Mouse (Mus musculus) embryonic fibroblast, embryonic 13.5 days (primary cell): ENCODE results near the gene Zfp568. TPM values are rescaled to one million over a fixed set of nuclear protein-coding genes. Genes with fewer than 3 reads are reported as not detected.

Experiments
- H3K27ac ChIP-seq: 2 replicates; pipeline ENCODE4 v1.5.1; 2012; ENCODE audit warnings: low read length, control low read depth, inconsistent platforms; ENCODE audit not compliant: insufficient read depth
- H3K4me1 ChIP-seq: 2 replicates; pipeline ENCODE4 v1.6.1; 2011; ENCODE audit warnings: low read length; ENCODE audit not compliant: control insufficient read depth, insufficient read depth
- H3K4me3 ChIP-seq: 2 replicates; pipeline ENCODE4 v1.5.1; 2011; ENCODE audit warnings: mild to moderate bottlenecking, control low read depth, low read length; ENCODE audit not compliant: insufficient read depth
- CTCF ChIP-seq: IDR thresholded peaks from 2 replicates; pipeline ENCODE4 v1.5.1; 2011; ENCODE audit warnings: mild to moderate bottlenecking, control low read depth, low read length, moderate library complexity, borderline replicate concordance; ENCODE audit not compliant: insufficient read depth
- POLR2A ChIP-seq: IDR thresholded peaks from 2 replicates; pipeline ENCODE4 v1.6.1; 2011; ENCODE audit warnings: low read depth, mild to moderate bottlenecking, control low read depth, low read length, moderate library complexity
- polyA plus RNA-seq: library from polyadenylated mRNA; stranded (reverse); fragments of >200 nt; gene quantifications from 2 replicates; pipeline ENCODE4 v1.2.4, GENCODE M21; 2011; ENCODE audit warnings: low read depth; ENCODE audit not compliant: missing spikeins, insufficient read length

Gene Zfp568
- 17.4 and 21.7 TPM in 2 replicates for polyA plus RNA-seq

DNA sequence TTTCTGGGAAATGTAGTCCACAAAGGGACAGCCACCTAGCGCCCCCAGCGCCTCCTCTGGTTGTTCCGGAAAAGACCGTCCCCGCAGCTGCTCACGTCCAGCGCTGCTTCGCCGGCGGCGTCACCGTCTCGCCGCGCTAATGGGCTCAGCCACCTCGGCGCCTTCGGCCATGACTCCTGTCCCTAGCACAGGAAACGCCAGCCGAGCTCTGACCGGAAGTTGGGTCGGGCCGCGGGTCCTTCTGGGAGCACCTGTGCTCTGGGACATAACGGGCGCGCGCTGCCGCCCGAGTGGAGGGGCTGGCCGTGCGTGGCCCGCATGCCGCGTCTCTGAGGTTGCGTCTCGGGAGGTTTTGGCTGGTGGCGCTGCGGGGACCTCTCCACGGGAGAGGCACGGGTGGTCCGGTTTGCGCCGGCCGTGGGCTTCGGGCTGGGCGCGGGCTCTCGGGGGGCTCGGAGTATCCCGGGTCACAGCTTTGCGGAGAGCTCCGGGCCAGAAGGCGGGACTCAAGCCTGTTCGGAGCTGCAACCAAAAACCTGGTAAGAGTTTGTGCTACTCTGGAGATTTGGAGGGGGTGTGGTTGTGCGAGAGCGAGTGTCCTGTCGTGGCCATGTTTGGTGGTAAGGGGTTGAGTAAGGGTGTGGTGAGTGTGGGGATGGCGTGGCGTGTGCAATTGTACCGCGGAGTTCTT, at the start of gene Zfp568:
Gene Zfp568, plus strand, starts transcription at position 266 of the 691 bp plus-strand sequence.
- peak; percentile 26; the same call in 1 of the 2 replicates for TF ChIP-seq CTCF
- TF ChIP-seq POLR2A: peak; percentile 96
- H3K4me1 ChIP-seq: peaks cover 16% of the 10 kb centered on the region
- peak within 1 kb of the TSS; percentile 95 for H3K27ac ChIP-seq
- H3K4me3 ChIP-seq: peak within 1 kb of the TSS; percentile 94

GRCm38 (mm10) chr7:29938856-29939255, 44.9 kb upstream of the Zfp568 start:
- no peak for TF ChIP-seq POLR2A
- TF ChIP-seq CTCF: no peak
- Histone ChIP-seq H3K4me1 (no peaks in the 10 kb centered on the region), H3K4me3 (no peak overlapping the region), H3K27ac (no peak overlapping the region)

- Histone ChIP-seq H3K4me1 (no peaks in the 10 kb centered on the region), H3K27ac (no peak overlapping the region), H3K4me3 (no peak overlapping the region)
- TF ChIP-seq POLR2A: no peak
- no peak for TF ChIP-seq CTCF
Measured at GRCm38 (mm10) chr7:29941027-29941426, 42.7 kb upstream of the Zfp568 start.

- Histone ChIP-seq H3K27ac (no peak overlapping the region), H3K4me3 (no peak overlapping the region), H3K4me1 (no peaks in the 10 kb centered on the region)
- TF ChIP-seq POLR2A (no peak), CTCF (no peak)
Measured at GRCm38 (mm10) chr7:29942740-29943139, 41.0 kb upstream of the Zfp568 start.

DNA sequence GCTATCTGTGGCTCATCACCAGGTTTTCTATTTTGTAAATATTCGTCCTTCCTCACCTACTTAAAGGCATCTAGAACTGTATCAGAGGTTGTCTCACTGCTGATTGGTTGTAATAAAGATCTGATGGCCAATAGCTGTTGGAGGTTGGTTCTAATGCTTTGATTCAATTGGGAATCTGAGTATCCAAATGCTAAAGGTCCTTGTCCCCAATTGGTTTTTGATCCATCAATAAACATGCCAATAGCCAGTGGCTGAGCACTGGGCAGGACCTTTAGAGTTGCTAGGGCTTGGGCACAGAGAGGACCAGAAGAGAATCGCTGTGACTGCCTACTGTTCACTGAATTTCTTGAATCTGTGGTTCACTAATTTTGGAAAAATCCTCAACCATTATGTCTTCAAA, 40.0 kb upstream of the Zfp568 start:
- H3K4me1 ChIP-seq: no peaks in the 10 kb centered on the region
- TF ChIP-seq CTCF: no peak
- no peak for TF ChIP-seq POLR2A

GRCm38 (mm10) chr7:29944201-29944600, 39.6 kb upstream of the Zfp568 start:
- no peak overlapping the region for H3K27ac ChIP-seq
- TF ChIP-seq CTCF: no peak
- TF ChIP-seq POLR2A: no peak
- H3K4me3 ChIP-seq: no peak overlapping the region
- no peaks in the 10 kb centered on the region for H3K4me1 ChIP-seq

More for the DNA sequence above, 40.0 kb upstream of the Zfp568 start:
- Histone ChIP-seq H3K27ac (no peak overlapping the region), H3K4me3 (no peak overlapping the region)

GRCm38 (mm10) chr7:29953086-29953485, 30.7 kb upstream of the Zfp568 start:
- Histone ChIP-seq H3K4me3 (peak overlapping the region; percentile 54), H3K27ac (peak overlapping the region; percentile 95), H3K4me1 (no peaks in the 10 kb centered on the region)
- no peak for TF ChIP-seq CTCF
- TF ChIP-seq POLR2A: no peak

DNA sequence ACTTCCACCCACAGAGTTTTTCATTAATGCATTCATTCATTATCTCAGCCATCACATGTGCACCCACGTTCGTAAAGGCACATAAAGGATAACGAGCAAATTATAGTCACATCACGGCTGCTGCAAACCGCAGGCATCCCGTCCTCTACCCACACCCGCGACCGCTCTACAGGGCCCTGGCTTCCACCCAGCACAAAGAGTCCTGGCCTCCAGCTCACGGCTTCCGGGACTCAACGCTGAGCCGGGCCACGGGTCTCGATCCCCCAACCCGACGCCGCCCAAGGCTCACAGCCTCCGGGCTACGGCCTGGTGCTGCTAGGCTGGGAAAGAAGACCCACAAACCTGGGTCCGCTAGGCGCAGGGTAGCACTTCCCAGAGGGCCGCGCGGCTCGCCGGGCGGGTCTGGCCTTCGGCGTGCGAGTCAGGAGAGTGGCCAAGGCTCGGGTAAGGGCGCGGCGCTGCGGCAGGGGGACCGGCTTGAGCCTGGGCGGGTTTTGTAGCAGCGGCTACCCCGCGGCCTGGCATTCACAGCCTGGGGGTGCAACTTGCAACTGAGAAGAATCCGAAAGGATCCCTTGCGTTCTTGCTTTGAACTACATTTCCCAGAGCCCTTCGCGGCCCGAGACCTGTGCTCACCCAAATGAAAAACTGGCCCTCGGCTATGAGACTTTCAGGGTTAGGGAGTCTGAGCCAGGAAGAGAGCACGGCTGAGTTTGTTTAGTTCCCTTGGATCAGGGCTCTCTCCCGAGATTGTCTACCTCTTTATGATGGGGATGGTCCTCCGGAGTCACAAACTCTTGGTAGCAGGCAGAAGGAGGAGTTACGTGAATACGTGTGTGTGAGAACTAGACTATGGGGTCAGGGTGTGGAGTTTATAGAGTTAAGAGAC, 30.0 kb upstream of the Zfp568 start, which contains the start of gene Zfp74:
Gene Zfp74, minus strand, starts transcription at position 577 of the 889 bp plus-strand sequence.
- TF ChIP-seq CTCF (no peak), POLR2A (peak; percentile 66)
- Histone ChIP-seq H3K27ac (peak within 1 kb of the TSS; percentile 95), H3K4me1 (no peaks in the 10 kb centered on the region)

DNA sequence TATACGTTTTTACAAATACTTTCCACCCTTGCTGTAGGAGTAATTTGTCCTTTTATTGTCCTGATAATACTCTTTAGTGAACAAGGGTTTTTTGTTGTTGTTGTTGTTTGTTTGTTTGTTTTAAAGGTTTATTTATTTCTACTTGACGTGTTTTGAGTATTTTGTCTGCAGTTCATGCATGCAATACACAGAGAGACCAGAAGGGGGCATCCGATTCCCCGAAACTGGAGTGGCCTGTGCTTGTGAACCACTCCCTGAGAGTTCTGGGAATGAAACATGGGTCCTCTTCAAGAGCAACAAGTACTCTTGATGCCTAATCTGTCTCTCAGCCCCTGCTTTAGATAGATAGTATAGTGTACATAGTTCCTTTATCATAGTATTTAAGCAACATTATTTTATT, 29.0 kb upstream of the Zfp568 start:
- TF ChIP-seq CTCF (0 out of 2 replicates have a peak, but pooled peaks have one; percentile 6), POLR2A (no peak)
- H3K4me1 ChIP-seq: no peaks in the 10 kb centered on the region
- H3K4me3 ChIP-seq: no peak overlapping the region
- H3K27ac ChIP-seq: no peak overlapping the region

More for the DNA sequence above, 30.0 kb upstream of the Zfp568 start, which contains the start of gene Zfp74:
- H3K4me3 ChIP-seq: peak within 1 kb of the TSS; percentile 54
